ENCODE assay signal across 13 mouse cellular contexts in the genomic region with DNA sequence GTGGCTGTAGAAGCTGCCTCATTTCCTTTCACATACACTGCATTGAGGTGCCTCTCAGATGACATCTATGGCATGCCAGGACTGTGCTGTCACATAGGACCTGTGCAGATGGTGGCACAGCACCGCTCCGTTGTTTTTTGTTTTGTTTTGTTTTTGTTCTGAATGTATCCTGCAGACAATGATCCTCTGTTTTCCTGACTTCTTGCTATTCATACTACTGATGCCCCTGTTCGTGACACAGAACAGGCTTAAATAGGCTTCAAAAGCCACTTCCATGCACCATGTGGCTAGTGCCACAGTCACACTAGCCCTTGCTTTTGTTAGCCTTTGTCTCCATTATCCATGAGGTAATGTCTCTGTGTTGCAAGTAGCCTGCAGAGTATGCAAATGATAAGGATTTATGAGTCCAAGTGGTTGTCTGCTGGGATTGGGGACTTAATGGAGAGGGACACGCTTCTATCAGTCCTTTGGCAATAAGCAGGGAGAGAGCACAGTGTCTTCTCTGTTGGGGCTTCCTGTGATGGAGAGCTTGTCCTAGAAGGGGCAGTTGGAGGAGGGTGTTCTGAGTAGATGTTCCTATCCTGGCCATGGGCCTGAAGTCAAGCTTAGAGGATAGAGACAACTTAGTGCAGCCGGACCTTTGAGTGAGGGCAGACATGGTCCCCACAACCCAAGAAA.
A peak's percentile ranks its signal among the peaks of the same experiment; 100 is the strongest.
DNase-seq lines count a peak whose midpoint lies in the region; ATAC-seq and TF ChIP-seq lines count a peak whose summit lies in the region.
"Had no signal": no experiment of that assay in that cellular context is flagged by ENCODE, and none has a peak within 500 bp of the region (broad histone marks: within the 10 kb centered on the region; RNA-seq: fewer than 3 reads in every experiment).

No protein-coding gene starts in this region.

- no peaks in the 10 kb centered on the region for H3K9me3 ChIP-seq in neural tube, embryonic 15.5 days (replicated peaks)
- H3K9me3 ChIP-seq: heart, embryonic 15.5 days; intestine, embryonic 15.5 days; liver, embryonic 13.5 days had no signal

- no peak overlapping the region for H3K4me3 ChIP-seq in layer of hippocampus, adult 2 months
- no peak overlapping the region for H3K4me3 ChIP-seq in neural tube, embryonic 15.5 days (replicated peaks)
- H3K4me3 ChIP-seq: heart, embryonic 15.5 days; intestine, embryonic 15.5 days; liver, embryonic 13.5 days had no signal

- H3K27me3 ChIP-seq in neural tube, embryonic 15.5 days (replicated peaks): no peaks in the 10 kb centered on the region
- H3K27me3 ChIP-seq: heart, embryonic 15.5 days; intestine, embryonic 15.5 days; liver, embryonic 13.5 days had no signal

- no peak for ATAC-seq in neural tube, embryonic 15.5 days (ENCODE audit: low FRiP score)
- no peak for ATAC-seq in frontal cortex, adult (ENCODE audit: low TSS enrichment)
- ATAC-seq: intestine, embryonic 15.5 days had no signal

- no peak overlapping the region for H3K4me2 ChIP-seq in neural tube, embryonic 15.5 days
- H3K4me2 ChIP-seq: heart, embryonic 15.5 days; intestine, embryonic 15.5 days; liver, embryonic 13.5 days had no signal

- WGBS in neural tube, embryonic 15.5 days: 28% methylated on average over 5 of the region's 5 CpGs

- peaks cover 32% of the 10 kb centered on the region for H3K4me1 ChIP-seq in neural tube, embryonic 15.5 days
- H3K4me1 ChIP-seq: intestine, embryonic 15.5 days had no signal

- H3K9ac ChIP-seq in neural tube, embryonic 15.5 days (replicated peaks): no peak overlapping the region
- H3K9ac ChIP-seq: heart, embryonic 15.5 days; intestine, embryonic 15.5 days; liver, embryonic 13.5 days had no signal

- TF ChIP-seq CTCF in layer of hippocampus, adult 2 months (conservative IDR thresholded peaks at IDR 0.05): no peak

- no peak for DNase-seq in layer of hippocampus, adult 2 months (ENCODE audit: low spot score in 2 of 2)
- DNase-seq in layer of hippocampus, postnatal 25 days (ENCODE audit: extremely low spot score in 1 of 2, low spot score in 1 of 2): no peak
- peak; percentile 46 for DNase-seq in embryo, embryonic 10.5 days (ENCODE audit: low spot score)
- peak; percentile 75 for DNase-seq in mesoderm, embryonic 11.5 days (ENCODE audit: low read depth, low spot score)
- no peak for DNase-seq in retina, embryonic 14.5 days (ENCODE audit: low spot score)
- no peak for DNase-seq in kidney, adult 11 months
- DNase-seq: gastrocnemius, postnatal 10 days; liver, embryonic 13.5 days; thymus, postnatal 4 days had no signal

- peak overlapping the region; percentile 43; the same call in 1 of the 2 replicates for H3K27ac ChIP-seq in layer of hippocampus, adult 2 months
- H3K27ac ChIP-seq in neural tube, embryonic 15.5 days (replicated peaks): peak overlapping the region; percentile 23
- H3K27ac ChIP-seq: heart, embryonic 15.5 days; intestine, embryonic 15.5 days; liver, embryonic 13.5 days had no signal

- no peaks in the 10 kb centered on the region for H3K36me3 ChIP-seq in neural tube, embryonic 15.5 days
- H3K36me3 ChIP-seq: heart, embryonic 15.5 days had no signal

Comparison
In these comparisons a context has a peak if more than half of its experiments do, and no peak if none do; other contexts are left out.
1. DNase-seq: peak in embryo, embryonic 10.5 days (single experiment) and mesoderm, embryonic 11.5 days (single experiment); none in layer of hippocampus, adult 2 months (0 of 2), layer of hippocampus, postnatal 25 days (0 of 2), retina, embryonic 14.5 days (single experiment) and kidney, adult 11 months (single experiment).